Mouse (Mus musculus) lung, adult 2 months (tissue): ENCODE measurements at regions not wholly inside any gene's neighbourhood (a gene's known extent, or its start where the extent isn't known, plus 50 kb on each side); places are given as distances from the start of the nearest gene placed in this dataset.

ENCODE experiments used
- CTCF ChIP-seq: fragments of 200-500 bp; IDR thresholded peaks from 2 replicates; pipeline ENCODE4 v1.5.1; 2011; ENCODE audit warnings: mild to moderate bottlenecking, low read length, control low read depth; ENCODE audit not compliant: insufficient read depth
- POLR2A ChIP-seq: fragments of 200-500 bp; IDR thresholded peaks from 2 replicates; pipeline ENCODE4 v1.6.1; 2011; ENCODE audit warnings: low read depth, mild to moderate bottlenecking, control low read depth, low read length, borderline replicate concordance; ENCODE audit errors: extremely low read depth

DNA sequence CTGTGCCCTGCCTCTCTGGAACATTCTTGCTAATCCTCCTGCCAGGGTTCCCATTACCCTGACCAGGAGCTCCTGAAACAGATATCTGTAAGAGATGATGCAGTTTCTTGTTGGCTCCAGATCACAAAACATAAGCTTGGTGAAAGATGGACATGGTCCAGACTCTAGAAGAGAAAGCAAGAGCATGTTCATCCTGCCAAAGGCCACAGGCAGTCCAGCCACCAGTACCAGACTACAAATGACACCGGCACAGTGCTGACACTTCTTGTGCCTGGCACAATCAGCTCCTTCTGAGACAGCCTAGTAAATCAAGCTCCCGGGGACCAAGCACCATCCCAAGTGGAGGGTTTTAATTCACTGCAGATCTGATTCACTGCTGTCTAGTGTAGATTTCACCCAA, 228.3 kb upstream of the Tnp1 start:
- TF ChIP-seq POLR2A (no peak), CTCF (no peak)
